Mouse (Mus musculus): Measurements from ENCODE around the gene Creb3l2. TPM values are rescaled to one million over a fixed set of nuclear protein-coding genes. Genes with fewer than 3 reads are reported as not detected.

Creb3l2 gene
- polyA plus RNA-seq, 1 experiment from 2014 or later = 16.3 TPM

DNA sequence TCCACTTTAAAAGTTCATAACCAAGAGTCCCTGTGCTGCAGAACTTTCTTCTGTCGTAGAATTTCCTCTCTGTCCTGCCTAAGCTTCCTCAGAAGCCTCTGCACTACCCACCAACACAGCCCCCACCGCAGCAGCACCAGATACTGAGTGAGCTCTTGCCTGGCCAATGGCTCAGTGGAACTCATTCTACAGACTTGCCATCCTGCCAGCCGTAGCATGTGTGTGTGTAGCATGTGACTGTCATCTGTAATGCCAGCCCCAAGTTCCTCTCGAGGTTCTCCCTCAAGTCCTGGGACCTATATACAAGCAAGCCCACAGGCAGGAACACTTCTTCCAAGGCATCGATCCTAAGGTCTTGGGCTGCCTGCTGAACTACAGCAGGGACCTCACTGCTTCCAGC is 103.9 kb downstream of the Creb3l2 start:
- DNase-seq (ENCODE audit: low spot score) (no peak), ATAC-seq (replicated peaks; ENCODE audit: insufficient number of reproducible peaks, low FRiP score, low TSS enrichment, low read depth) (no peak)
- no peak overlapping the region for H3K4me3 ChIP-seq (ENCODE audit: low read depth, low read length)
- H3K9me3 ChIP-seq (replicated peaks; ENCODE audit: control insufficient read depth, low read length) = no peaks in the 10 kb centered on the region
- H3K9ac ChIP-seq (replicated peaks; ENCODE audit: low read length) = no peak overlapping the region
- no peak overlapping the region for H3K27ac ChIP-seq (replicated peaks; ENCODE audit: low read depth, low read length)
- no peaks in the 10 kb centered on the region for H3K4me1 ChIP-seq (ENCODE audit: control insufficient read depth, insufficient read depth, low read length)
- no peak overlapping the region for H3K4me2 ChIP-seq (ENCODE audit: low read depth, low read length)
- no peaks in the 10 kb centered on the region; the same call in 1 of the 2 replicates for H3K36me3 ChIP-seq (replicated peaks; ENCODE audit: control insufficient read depth, insufficient read depth, low read depth, low read length)
- H3K27me3 ChIP-seq (ENCODE audit: control insufficient read depth, insufficient read depth, low read length) = no peaks in the 10 kb centered on the region
- WGBS = 92% methylated on average over 5 of the region's 5 CpGs

DNA sequence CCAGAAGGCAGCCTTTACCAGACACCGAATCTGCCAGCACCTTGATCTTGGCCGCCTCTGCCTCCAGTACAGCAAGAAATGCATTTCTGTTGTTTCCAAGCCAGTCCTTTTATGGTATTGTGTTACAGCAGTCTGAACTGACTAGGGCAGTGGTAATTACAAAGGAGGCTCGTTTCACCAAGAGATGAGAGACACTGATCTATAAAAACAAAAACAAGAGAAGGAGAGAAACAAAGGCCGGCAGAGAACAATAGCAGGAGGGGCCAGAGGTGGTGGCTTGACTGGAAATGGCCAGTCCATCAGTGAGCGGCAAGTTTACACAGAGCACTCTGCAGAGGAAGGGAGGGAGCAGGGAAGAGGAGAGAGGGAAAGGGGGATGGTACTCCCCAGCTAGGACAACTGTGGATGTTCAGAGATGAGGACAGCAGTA is 105.1 kb downstream of the Creb3l2 start:
- H3K27me3 ChIP-seq (ENCODE audit: control insufficient read depth, insufficient read depth, low read length) = no peaks in the 10 kb centered on the region
- ATAC-seq (replicated peaks; ENCODE audit: insufficient number of reproducible peaks, low FRiP score, low TSS enrichment, low read depth) = peak; percentile 59; the same call in 1 of the 2 replicates
- 19% methylated on average over 5 of the region's 5 CpGs for WGBS
- no peak overlapping the region for H3K27ac ChIP-seq (replicated peaks; ENCODE audit: low read depth, low read length)
- H3K36me3 ChIP-seq (replicated peaks; ENCODE audit: control insufficient read depth, insufficient read depth, low read depth, low read length) = no peaks in the 10 kb centered on the region; the same call in 1 of the 2 replicates
- no peaks in the 10 kb centered on the region for H3K9me3 ChIP-seq (replicated peaks; ENCODE audit: control insufficient read depth, low read length)
- H3K4me1 ChIP-seq (ENCODE audit: control insufficient read depth, insufficient read depth, low read length) = no peaks in the 10 kb centered on the region
- no peak overlapping the region for H3K4me2 ChIP-seq (ENCODE audit: low read depth, low read length)
- no peak overlapping the region for H3K4me3 ChIP-seq (ENCODE audit: low read depth, low read length)
- DNase-seq (ENCODE audit: low spot score) = no peak
- no peak overlapping the region for H3K9ac ChIP-seq (replicated peaks; ENCODE audit: low read length)

DNA sequence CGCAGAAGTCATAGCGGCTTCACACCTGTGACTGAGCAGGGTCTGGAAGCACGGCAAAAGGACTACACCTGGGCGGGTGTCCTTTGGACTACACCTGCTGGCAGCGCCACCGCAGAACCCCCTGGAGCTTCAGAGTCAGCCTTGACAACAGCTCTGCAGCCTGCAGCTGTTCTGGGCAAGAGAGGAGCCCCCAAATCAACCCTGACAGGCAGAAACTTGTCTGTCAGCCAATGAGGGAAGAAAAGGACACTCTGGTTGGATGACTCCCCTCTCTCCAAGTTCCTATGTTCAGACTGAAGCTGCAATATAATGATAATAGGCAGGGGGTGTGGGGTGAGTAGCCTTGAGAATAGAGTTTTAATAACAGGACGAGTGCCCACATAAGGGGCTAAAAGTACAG is 105.6 kb downstream of the Creb3l2 start:
- no peak for DNase-seq (ENCODE audit: low spot score)
- no peak overlapping the region for H3K4me3 ChIP-seq (ENCODE audit: low read depth, low read length)

DNA sequence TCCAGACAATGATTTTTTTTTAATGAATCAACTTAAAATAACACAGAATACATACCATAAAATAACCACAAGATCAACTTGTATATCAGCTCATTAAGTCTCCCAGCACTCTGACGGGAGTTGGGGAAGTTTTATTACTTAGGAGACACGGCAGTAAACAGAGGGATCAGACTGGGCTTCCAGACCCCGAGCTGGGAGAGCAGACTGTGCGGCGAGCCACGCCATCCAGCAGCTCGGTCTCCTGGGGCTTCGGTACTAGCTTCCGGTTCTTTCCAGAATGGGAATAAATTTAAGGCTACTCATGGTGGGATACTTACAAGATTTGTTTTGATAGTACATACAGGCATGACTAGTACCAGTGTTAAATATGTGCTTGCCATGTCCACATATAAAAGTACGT is 109.1 kb downstream of the Creb3l2 start:
- Histone ChIP-seq H3K4me2 (ENCODE audit: low read depth, low read length) (no peak overlapping the region), H3K27me3 (ENCODE audit: control insufficient read depth, insufficient read depth, low read length) (no peaks in the 10 kb centered on the region), H3K9me3 (replicated peaks; ENCODE audit: control insufficient read depth, low read length) (no peaks in the 10 kb centered on the region), H3K4me1 (ENCODE audit: control insufficient read depth, insufficient read depth, low read length) (no peaks in the 10 kb centered on the region), H3K36me3 (replicated peaks; ENCODE audit: control insufficient read depth, insufficient read depth, low read depth, low read length) (no peaks in the 10 kb centered on the region; the same call in 1 of the 2 replicates), H3K4me3 (ENCODE audit: low read depth, low read length) (no peak overlapping the region), H3K27ac (replicated peaks; ENCODE audit: low read depth, low read length) (no peak overlapping the region), H3K9ac (replicated peaks; ENCODE audit: low read length) (no peak overlapping the region)
- ATAC-seq (replicated peaks; ENCODE audit: insufficient number of reproducible peaks, low FRiP score, low TSS enrichment, low read depth) (no peak), DNase-seq (ENCODE audit: low spot score) (no peak)
- 89% methylated on average over 10 of the region's 10 CpGs for WGBS

More for the DNA sequence above, 105.6 kb downstream of the Creb3l2 start:
- Histone ChIP-seq H3K9me3 (replicated peaks; ENCODE audit: control insufficient read depth, low read length) (no peaks in the 10 kb centered on the region), H3K9ac (replicated peaks; ENCODE audit: low read length) (no peak overlapping the region), H3K36me3 (replicated peaks; ENCODE audit: control insufficient read depth, insufficient read depth, low read depth, low read length) (no peaks in the 10 kb centered on the region; the same call in 1 of the 2 replicates), H3K27ac (replicated peaks; ENCODE audit: low read depth, low read length) (no peak overlapping the region), H3K4me1 (ENCODE audit: control insufficient read depth, insufficient read depth, low read length) (no peaks in the 10 kb centered on the region), H3K27me3 (ENCODE audit: control insufficient read depth, insufficient read depth, low read length) (no peaks in the 10 kb centered on the region), H3K4me2 (ENCODE audit: low read depth, low read length) (no peak overlapping the region)
- ATAC-seq (replicated peaks; ENCODE audit: insufficient number of reproducible peaks, low FRiP score, low TSS enrichment, low read depth) = no peak
- 64% methylated on average over 7 of the region's 7 CpGs for WGBS

DNA sequence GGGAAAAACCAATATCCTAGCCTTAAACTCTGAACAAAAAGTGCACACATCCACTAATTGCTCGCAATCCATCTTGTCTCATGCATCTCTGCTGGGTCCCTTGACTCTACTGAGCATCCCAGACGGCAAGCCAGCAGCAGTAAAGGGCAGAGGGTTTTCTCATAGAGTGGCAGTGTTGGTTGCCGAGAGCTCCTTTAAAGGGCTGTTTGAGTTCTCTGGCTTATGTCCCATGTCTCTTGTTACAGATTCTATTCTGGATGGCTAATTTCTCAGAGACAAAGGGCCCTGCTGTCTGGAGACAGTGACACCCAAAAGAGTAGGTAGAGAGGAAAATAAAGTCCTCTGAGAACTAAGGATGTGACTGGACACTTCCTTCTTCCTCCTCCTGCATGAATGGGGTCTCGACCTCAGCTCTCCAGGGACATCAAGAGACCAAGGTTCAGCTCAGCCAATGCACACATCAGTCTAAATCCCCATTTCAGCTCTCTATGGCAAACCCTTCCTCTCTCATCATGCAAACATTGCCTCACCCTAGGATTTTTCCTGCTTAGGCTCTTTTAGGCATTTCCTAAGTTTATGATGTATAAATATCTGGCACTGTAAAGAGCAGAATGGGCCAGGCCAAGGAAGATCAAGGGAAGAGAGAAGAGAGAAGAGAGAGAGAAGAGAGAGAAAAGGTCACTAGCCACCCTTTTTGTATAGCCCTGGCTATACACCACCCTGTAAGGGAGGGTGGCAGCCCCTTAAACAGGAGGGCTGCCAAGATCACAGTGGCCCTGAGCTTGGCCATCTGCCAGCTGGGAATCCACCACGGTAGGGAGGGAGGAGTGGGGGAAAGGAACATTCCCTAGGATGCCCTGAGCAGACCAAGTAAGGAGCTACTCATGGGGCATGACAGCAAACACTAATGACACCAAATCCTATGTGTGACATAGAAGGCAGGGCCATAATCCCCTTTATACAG is 111.8 kb downstream of the Creb3l2 start:
- no peak for DNase-seq (ENCODE audit: low spot score)
- Histone ChIP-seq H3K36me3 (replicated peaks; ENCODE audit: control insufficient read depth, insufficient read depth, low read depth, low read length) (no peaks in the 10 kb centered on the region; the same call in 1 of the 2 replicates), H3K4me2 (ENCODE audit: low read depth, low read length) (no peak overlapping the region), H3K9ac (replicated peaks; ENCODE audit: low read length) (no peak overlapping the region), H3K4me1 (ENCODE audit: control insufficient read depth, insufficient read depth, low read length) (no peaks in the 10 kb centered on the region), H3K9me3 (replicated peaks; ENCODE audit: control insufficient read depth, low read length) (no peaks in the 10 kb centered on the region), H3K4me3 (ENCODE audit: low read depth, low read length) (no peak overlapping the region), H3K27me3 (ENCODE audit: control insufficient read depth, insufficient read depth, low read length) (no peaks in the 10 kb centered on the region), H3K27ac (replicated peaks; ENCODE audit: low read depth, low read length) (no peak overlapping the region)
- ATAC-seq (replicated peaks; ENCODE audit: insufficient number of reproducible peaks, low FRiP score, low TSS enrichment, low read depth) = no peak
- WGBS = 50% methylated on average over 5 of the region's 5 CpGs

DNA sequence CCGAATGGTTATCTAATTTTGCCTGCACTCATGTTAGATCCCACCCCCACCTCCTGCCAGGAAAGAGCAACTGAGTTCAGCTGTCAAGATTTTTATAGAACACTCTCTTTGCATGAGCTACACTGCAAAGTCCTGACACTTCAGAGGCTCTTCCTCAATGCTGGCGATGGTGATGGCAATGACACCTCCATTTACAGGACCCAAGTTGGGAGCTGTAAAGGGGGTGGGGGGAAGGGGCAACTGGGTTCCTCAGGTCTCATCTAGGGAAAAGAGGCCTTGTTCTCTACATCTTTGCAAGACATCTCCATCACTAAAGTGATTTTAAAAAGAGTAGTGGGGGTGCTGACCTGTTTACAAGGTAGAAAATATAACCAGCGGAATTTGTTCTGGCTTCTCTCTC is 112.6 kb downstream of the Creb3l2 start:
- DNase-seq (ENCODE audit: low spot score) (no peak), ATAC-seq (replicated peaks; ENCODE audit: insufficient number of reproducible peaks, low FRiP score, low TSS enrichment, low read depth) (no peak)
- H3K36me3 ChIP-seq (replicated peaks; ENCODE audit: control insufficient read depth, insufficient read depth, low read depth, low read length) = no peaks in the 10 kb centered on the region; the same call in 1 of the 2 replicates
- WGBS = 84% methylated on average over 3 of the region's 3 CpGs
- H3K4me3 ChIP-seq (ENCODE audit: low read depth, low read length) = no peak overlapping the region
- H3K4me2 ChIP-seq (ENCODE audit: low read depth, low read length) = no peak overlapping the region
- no peaks in the 10 kb centered on the region for H3K4me1 ChIP-seq (ENCODE audit: control insufficient read depth, insufficient read depth, low read length)
- no peaks in the 10 kb centered on the region for H3K9me3 ChIP-seq (replicated peaks; ENCODE audit: control insufficient read depth, low read length)
- H3K27me3 ChIP-seq (ENCODE audit: control insufficient read depth, insufficient read depth, low read length) = no peaks in the 10 kb centered on the region
- H3K9ac ChIP-seq (replicated peaks; ENCODE audit: low read length) = no peak overlapping the region
- no peak overlapping the region for H3K27ac ChIP-seq (replicated peaks; ENCODE audit: low read depth, low read length)

DNA sequence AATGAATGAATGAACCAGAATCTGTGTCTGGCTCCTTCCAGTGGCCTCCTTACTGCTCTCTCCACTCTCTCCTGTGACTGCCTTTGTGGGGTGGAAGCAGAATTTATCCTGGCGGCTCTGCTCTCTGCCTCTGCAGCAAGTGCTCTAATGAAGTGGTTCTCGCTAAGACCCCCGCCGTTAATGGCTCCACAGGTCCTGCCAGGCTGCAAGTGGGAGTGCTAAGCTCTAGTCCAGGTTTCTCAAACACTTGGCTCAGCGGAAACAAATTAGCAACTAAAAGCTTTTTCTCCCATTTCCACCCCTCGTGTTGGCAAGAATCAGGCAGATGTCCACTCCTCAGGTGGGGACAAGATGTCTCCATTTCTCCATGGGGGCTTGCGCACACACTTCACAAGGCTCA is 113.3 kb downstream of the Creb3l2 start:
- H3K4me1 ChIP-seq (ENCODE audit: control insufficient read depth, insufficient read depth, low read length) = no peaks in the 10 kb centered on the region
- no peaks in the 10 kb centered on the region; the same call in 1 of the 2 replicates for H3K36me3 ChIP-seq (replicated peaks; ENCODE audit: control insufficient read depth, insufficient read depth, low read depth, low read length)
- WGBS = 46% methylated on average over 7 of the region's 7 CpGs
- H3K9ac ChIP-seq (replicated peaks; ENCODE audit: low read length) = no peak overlapping the region
- H3K4me3 ChIP-seq (ENCODE audit: low read depth, low read length) = no peak overlapping the region
- DNase-seq (ENCODE audit: low spot score) = no peak
- no peak for ATAC-seq (replicated peaks; ENCODE audit: insufficient number of reproducible peaks, low FRiP score, low TSS enrichment, low read depth)
- H3K27me3 ChIP-seq (ENCODE audit: control insufficient read depth, insufficient read depth, low read length) = no peaks in the 10 kb centered on the region
- no peaks in the 10 kb centered on the region for H3K9me3 ChIP-seq (replicated peaks; ENCODE audit: control insufficient read depth, low read length)
- H3K4me2 ChIP-seq (ENCODE audit: low read depth, low read length) = no peak overlapping the region
- H3K27ac ChIP-seq (replicated peaks; ENCODE audit: low read depth, low read length) = no peak overlapping the region

DNA sequence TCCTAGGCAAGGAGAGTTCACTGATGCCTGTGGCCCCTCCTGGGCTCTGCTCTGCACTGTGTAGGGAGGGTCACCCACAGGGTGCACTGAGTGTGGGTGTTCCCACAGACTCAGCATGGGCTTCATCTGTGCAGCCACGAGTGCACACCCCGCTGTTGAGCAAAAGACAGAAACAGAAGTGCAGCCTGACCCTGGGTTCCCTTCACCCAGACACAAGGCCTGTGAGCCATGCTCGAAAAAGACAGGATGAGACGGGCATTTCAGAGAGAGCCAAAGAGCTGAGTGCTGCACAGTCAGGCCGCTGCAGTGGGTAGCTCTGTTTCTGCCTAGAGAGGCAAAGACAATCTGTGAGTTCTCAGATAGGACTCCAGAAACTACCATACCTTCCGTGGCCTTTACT is 114.4 kb downstream of the Creb3l2 start:
- Histone ChIP-seq H3K4me2 (ENCODE audit: low read depth, low read length) (no peak overlapping the region), H3K4me3 (ENCODE audit: low read depth, low read length) (no peak overlapping the region), H3K27ac (replicated peaks; ENCODE audit: low read depth, low read length) (no peak overlapping the region), H3K36me3 (replicated peaks; ENCODE audit: control insufficient read depth, insufficient read depth, low read depth, low read length) (no peaks in the 10 kb centered on the region), H3K27me3 (ENCODE audit: control insufficient read depth, insufficient read depth, low read length) (no peaks in the 10 kb centered on the region), H3K4me1 (ENCODE audit: control insufficient read depth, insufficient read depth, low read length) (no peaks in the 10 kb centered on the region), H3K9me3 (replicated peaks; ENCODE audit: control insufficient read depth, low read length) (no peaks in the 10 kb centered on the region), H3K9ac (replicated peaks; ENCODE audit: low read length) (no peak overlapping the region)
- no peak for DNase-seq (ENCODE audit: low spot score)
- 59% methylated on average over 6 of the region's 6 CpGs for WGBS
- 0 out of 2 replicates have a peak, but pooled peaks have one; percentile 63 for ATAC-seq (replicated peaks; ENCODE audit: insufficient number of reproducible peaks, low FRiP score, low TSS enrichment, low read depth)

Data from embryonic facial prominence, embryonic 11.5 days (tissue).